Mouse (Mus musculus): ENCODE results near the gene Ptrh2. TPM values are rescaled to one million over a fixed set of nuclear protein-coding genes. Genes with fewer than 3 reads are reported as not detected.

The Ptrh2 gene
- total and polyA plus RNA-seq, 3 experiments: 29.8 to 54.5 (median 34.7) TPM

DNA sequence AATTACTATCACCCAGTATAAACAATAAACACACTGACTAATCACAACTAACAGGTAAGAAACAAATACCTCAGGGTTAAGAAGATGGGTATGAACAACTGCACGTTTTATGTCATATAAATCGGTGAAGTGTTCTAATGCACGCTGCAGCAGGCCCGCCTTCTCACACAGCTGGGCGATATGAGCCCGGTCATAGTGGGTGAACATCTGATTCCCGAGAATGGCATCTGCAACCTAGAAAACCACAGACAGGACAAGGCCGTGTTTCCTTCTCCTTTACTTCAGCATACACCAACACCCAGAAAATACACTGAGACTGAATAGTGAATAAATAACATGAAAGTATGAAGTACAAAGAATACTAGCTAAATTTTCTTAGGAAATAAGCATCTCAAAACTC, 35.6 kb downstream of the Ptrh2 start:
- TF ChIP-seq EP300 (IDR thresholded peaks at IDR 0.05; ENCODE audit: low read length): peak; percentile 78
- TF ChIP-seq ELF1 (IDR thresholded peaks at IDR 0.05; ENCODE audit: low read depth, low read length): no peak
- TF ChIP-seq BHLHE40 (IDR thresholded peaks at IDR 0.05; ENCODE audit: low read depth, low read length): peak; percentile 67; the same call in 1 of the 2 replicates
- TF ChIP-seq MXI1 (IDR thresholded peaks at IDR 0.05; ENCODE audit: low read depth, low read length): no peak
- 0 out of 2 replicates have a peak, but pooled peaks have one; percentile 10 for TF ChIP-seq MEF2A (IDR thresholded peaks at IDR 0.05; ENCODE audit: borderline replicate concordance, low read depth, low read length)
- TF ChIP-seq TCF12 (IDR thresholded peaks at IDR 0.05; ENCODE audit: low read depth, low read length): peak; percentile 57
- peak; percentile 51; the same call in 1 of the 2 replicates for TF ChIP-seq SIN3A (IDR thresholded peaks at IDR 0.05; ENCODE audit: low read length)
- peak; percentile 84 for TF ChIP-seq ETS1 (conservative IDR thresholded peaks at IDR 0.05; ENCODE audit: low read depth, low read length)
- TF ChIP-seq POLR2A (IDR thresholded peaks at IDR 0.05; ENCODE audit: low read depth, low read length): no peak
- Histone ChIP-seq H3K27me3 (replicated peaks) (no peaks in the 10 kb centered on the region), H3K9me3 (replicated peaks; ENCODE audit: low read length) (no peaks in the 10 kb centered on the region), H3K79me2 (replicated peaks; ENCODE audit: control insufficient read depth, extremely low read depth, insufficient read depth, poor library complexity, severe bottlenecking) (peaks cover 21% of the 10 kb centered on the region), H3K4me2 (ENCODE audit: insufficient read depth, low read depth, poor library complexity, severe bottlenecking) (no peak overlapping the region; the same call in 1 of the 2 replicates), H3K9ac (ENCODE audit: insufficient read depth, low read depth) (no peak overlapping the region), H3K27ac (ENCODE audit: insufficient read depth, low read depth) (0 out of 2 replicates have a peak overlapping the region, but pooled peaks have one; percentile 7), H3K36me3 (replicated peaks in 1 of 2; ENCODE audit: control insufficient read depth in 1 of 2, insufficient read depth in 1 of 2, low read length in 1 of 2) (peaks cover 44 to 69% of the 10 kb centered on the region in 2 experiments), H3K4me3 (replicated peaks in 1 of 3; ENCODE audit: low read depth in 2 of 3, low read length in 2 of 3, poor library complexity in 1 of 3) (no peak overlapping the region), H3K4me1 (ENCODE audit: control insufficient read depth in 1 of 2, insufficient read depth in 2 of 2) (peaks cover 5 to 81% of the 10 kb centered on the region in 2 experiments; a peak in 3 of 4 replicates)
- DNase-seq (ENCODE audit: extremely low read depth): peak; percentile 73
- in situ Hi-C loops (cut with MboI; ENCODE audit: low pct_ligation_motif_present, low pct_unique_long_range_greater_than_20kb, low sequenced_read_pairs): no loop called here
- dilution Hi-C loops (cut with MboI; ENCODE audit: extremely low pct_ligation_motif_present, extremely low pct_unique_long_range_greater_than_20kb, low sequenced_read_pairs): no loop called here

DNA sequence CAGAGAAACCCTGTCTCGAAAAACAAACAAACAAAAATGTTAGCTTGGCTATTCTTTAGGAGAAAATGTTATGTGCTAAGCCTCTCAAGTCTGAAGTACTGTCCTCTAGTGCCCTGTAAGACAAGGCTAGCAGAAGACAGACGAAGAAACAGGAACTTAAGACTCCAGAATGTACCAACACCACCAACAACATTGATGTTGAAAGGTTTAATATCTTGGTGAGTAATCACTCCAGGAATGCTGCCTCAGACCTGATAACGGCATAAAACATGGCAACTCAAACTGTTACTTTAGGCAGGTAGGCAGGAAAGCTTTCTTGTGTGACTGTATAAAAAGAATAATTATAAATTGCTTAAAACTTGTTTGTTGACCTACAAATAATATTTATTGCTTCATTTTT, 40.2 kb downstream of the Ptrh2 start:
- Histone ChIP-seq H3K27me3 (replicated peaks) (no peaks in the 10 kb centered on the region), H3K4me3 (replicated peaks in 1 of 3; ENCODE audit: low read depth in 2 of 3, low read length in 2 of 3, poor library complexity in 1 of 3) (no peak overlapping the region), H3K27ac (ENCODE audit: insufficient read depth, low read depth) (no peak overlapping the region), H3K79me2 (replicated peaks; ENCODE audit: control insufficient read depth, extremely low read depth, insufficient read depth, poor library complexity, severe bottlenecking) (peaks cover 15% of the 10 kb centered on the region; the same call in 1 of the 2 replicates), H3K9ac (ENCODE audit: insufficient read depth, low read depth) (no peak overlapping the region), H3K4me2 (ENCODE audit: insufficient read depth, low read depth, poor library complexity, severe bottlenecking) (no peak overlapping the region), H3K9me3 (replicated peaks; ENCODE audit: low read length) (no peaks in the 10 kb centered on the region), H3K36me3 (replicated peaks in 1 of 2; ENCODE audit: control insufficient read depth in 1 of 2, insufficient read depth in 1 of 2, low read length in 1 of 2) (peaks cover 57 to 76% of the 10 kb centered on the region in 2 experiments), H3K4me1 (ENCODE audit: control insufficient read depth in 1 of 2, insufficient read depth in 2 of 2) (peaks cover 3 to 41% of the 10 kb centered on the region in 2 experiments; a peak in 3 of 4 replicates)
- in situ Hi-C loops (cut with MboI; ENCODE audit: low pct_ligation_motif_present, low pct_unique_long_range_greater_than_20kb, low sequenced_read_pairs) (no loop called here), dilution Hi-C loops (cut with MboI; ENCODE audit: extremely low pct_ligation_motif_present, extremely low pct_unique_long_range_greater_than_20kb, low sequenced_read_pairs) (no loop called here)
- no peak for TF ChIP-seq ZKSCAN1 (IDR thresholded peaks at IDR 0.05; ENCODE audit: borderline replicate concordance, low read depth, low read length)
- no peak for TF ChIP-seq ZMIZ1 (IDR thresholded peaks at IDR 0.05; ENCODE audit: low read depth, low read length)
- no peak for TF ChIP-seq IRF4 (IDR thresholded peaks at IDR 0.05; ENCODE audit: low read depth, low read length)
- TF ChIP-seq BHLHE40 (IDR thresholded peaks at IDR 0.05; ENCODE audit: low read depth, low read length): no peak
- no peak for DNase-seq (ENCODE audit: extremely low read depth)

DNA sequence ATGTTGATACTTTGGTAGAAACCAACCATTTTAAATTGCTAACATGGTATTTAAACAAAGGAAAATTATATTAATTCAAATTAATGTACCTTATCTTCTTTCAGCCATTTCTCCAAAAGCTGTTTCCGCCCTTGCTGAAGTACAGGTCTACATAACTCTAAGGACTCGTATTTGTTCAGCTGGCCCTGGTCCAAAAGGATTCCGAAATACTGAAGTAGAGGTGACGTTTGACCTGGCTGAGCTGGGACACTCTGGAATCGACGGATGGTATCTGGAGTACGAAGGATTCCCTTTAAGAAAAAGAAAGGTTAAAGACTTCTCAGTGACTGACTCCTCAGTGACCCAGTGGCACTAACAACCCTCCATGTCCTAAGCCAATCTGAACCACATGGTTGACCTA, 41.2 kb downstream of the Ptrh2 start:
- H3K4me2 ChIP-seq (ENCODE audit: insufficient read depth, low read depth, poor library complexity, severe bottlenecking): no peak overlapping the region
- no peak overlapping the region for H3K4me3 ChIP-seq (replicated peaks in 1 of 3; ENCODE audit: low read depth in 2 of 3, low read length in 2 of 3, poor library complexity in 1 of 3)
- H3K9me3 ChIP-seq (replicated peaks; ENCODE audit: low read length): no peaks in the 10 kb centered on the region
- H3K27ac ChIP-seq (ENCODE audit: insufficient read depth, low read depth): no peak overlapping the region
- peaks cover 13% of the 10 kb centered on the region for H3K79me2 ChIP-seq (replicated peaks; ENCODE audit: control insufficient read depth, extremely low read depth, insufficient read depth, poor library complexity, severe bottlenecking)
- peaks cover 52 to 77% of the 10 kb centered on the region in 2 experiments for H3K36me3 ChIP-seq (replicated peaks in 1 of 2; ENCODE audit: control insufficient read depth in 1 of 2, insufficient read depth in 1 of 2, low read length in 1 of 2)
- H3K9ac ChIP-seq (ENCODE audit: insufficient read depth, low read depth): no peak overlapping the region
- in situ Hi-C loops (cut with MboI; ENCODE audit: low pct_ligation_motif_present, low pct_unique_long_range_greater_than_20kb, low sequenced_read_pairs): no loop called here
- TF ChIP-seq TCF12 (IDR thresholded peaks at IDR 0.05; ENCODE audit: low read depth, low read length): no peak
- TF ChIP-seq CHD1 (IDR thresholded peaks at IDR 0.05; ENCODE audit: low read depth, low read length): no peak
- no peak for TF ChIP-seq MAX (IDR thresholded peaks at IDR 0.05; ENCODE audit: low read length)
- TF ChIP-seq PAX5 (IDR thresholded peaks at IDR 0.05; ENCODE audit: low read length): no peak
- no peak for TF ChIP-seq BHLHE40 (IDR thresholded peaks at IDR 0.05; ENCODE audit: low read depth, low read length)
- TF ChIP-seq USF2 (conservative IDR thresholded peaks at IDR 0.05; ENCODE audit: low read depth, low read length): no peak
- no peak for TF ChIP-seq EP300 (IDR thresholded peaks at IDR 0.05; ENCODE audit: low read length)
- TF ChIP-seq USF1 (IDR thresholded peaks at IDR 0.05; ENCODE audit: low read depth, low read length): no peak
- no peak for TF ChIP-seq SMC3 (IDR thresholded peaks at IDR 0.05; ENCODE audit: low read depth, low read length)
- no peak for TF ChIP-seq MAZ (IDR thresholded peaks at IDR 0.05; ENCODE audit: low read depth, low read length)
- no peak for TF ChIP-seq CTCF (conservative IDR thresholded peaks at IDR 0.05 in 1 of 2, IDR thresholded peaks at IDR 0.05 in 1 of 2; ENCODE audit: low read depth in 2 of 2, low read length in 2 of 2)
- TF ChIP-seq E2F4 (IDR thresholded peaks at IDR 0.05; ENCODE audit: insufficient replicate concordance, low read depth, low read length): no peak
- TF ChIP-seq ELF1 (IDR thresholded peaks at IDR 0.05; ENCODE audit: low read depth, low read length): no peak
- TF ChIP-seq NELFE (IDR thresholded peaks at IDR 0.05; ENCODE audit: low read depth, low read length): no peak
- no peaks in the 10 kb centered on the region for H3K27me3 ChIP-seq (replicated peaks)
- dilution Hi-C loops (cut with MboI; ENCODE audit: extremely low pct_ligation_motif_present, extremely low pct_unique_long_range_greater_than_20kb, low sequenced_read_pairs): no loop called here
- DNase-seq (ENCODE audit: extremely low read depth): no peak
- peaks cover 2 to 35% of the 10 kb centered on the region in 2 experiments; a peak in 3 of 4 replicates for H3K4me1 ChIP-seq (ENCODE audit: control insufficient read depth in 1 of 2, insufficient read depth in 2 of 2)

Measured in CH12.LX (cell line).